Mouse (Mus musculus) WW6 (cell line): ENCODE results near the gene Klk11.
A peak's percentile ranks its signal among the peaks of the same experiment; 100 is the strongest.

Source experiments
- DNase-seq: peaks from one replicate; pipeline ENCODE4 v3.0.0-alpha.2; 2013; ENCODE audit warnings: low read depth, low spot score

Klk11 gene

GRCm38 (mm10) chr7:43774364-43774763 is at the start of gene Klk11:
TSS of gene Klk11 (plus strand) at chr7:43774604.
- DNase-seq, result no peak

- no peak for DNase-seq
Observed at GRCm38 (mm10) chr7:43747788-43748187, 26.6 kb upstream of the Klk11 start.

GRCm38 (mm10) chr7:43752806-43753205 is 21.6 kb upstream of the Klk11 start:
- no peak for DNase-seq

- no peak for DNase-seq
Observed at GRCm38 (mm10) chr7:43766484-43766883, 7.9 kb upstream of the Klk11 start.

GRCm38 (mm10) chr7:43768597-43768996 is 5.8 kb upstream of the Klk11 start, which contains the start of gene Klk12:
TSS of gene Klk12 (plus strand) at chr7:43768897.
- no peak for DNase-seq

- DNase-seq, result no peak
Observed at GRCm38 (mm10) chr7:43769636-43770035, 4.8 kb upstream of the Klk11 start.

- no peak for DNase-seq
Observed at GRCm38 (mm10) chr7:43770701-43771100, 3.7 kb upstream of the Klk11 start.

- DNase-seq, result no peak
Observed at GRCm38 (mm10) chr7:43771916-43772315, 2.5 kb upstream of the Klk11 start.

- DNase-seq, result no peak
Observed at GRCm38 (mm10) chr7:43772901-43773300, 1.5 kb upstream of the Klk11 start.

- no peak for DNase-seq
Observed at GRCm38 (mm10) chr7:43774802-43775201, 398 bp downstream of the Klk11 start.

- DNase-seq, result no peak
Observed at GRCm38 (mm10) chr7:43775311-43776057, 1.1 kb downstream of the Klk11 start.

GRCm38 (mm10) chr7:43776506-43776905 is 2.1 kb downstream of the Klk11 start:
- DNase-seq, result no peak

GRCm38 (mm10) chr7:43777423-43777822 is 3.0 kb downstream of the Klk11 start:
- no peak for DNase-seq

- DNase-seq, result no peak
Observed at GRCm38 (mm10) chr7:43778176-43778970, 4.0 kb downstream of the Klk11 start.

GRCm38 (mm10) chr7:43780241-43780640 is 5.8 kb downstream of the Klk11 start:
- no peak for DNase-seq

GRCm38 (mm10) chr7:43780746-43781145 is 6.3 kb downstream of the Klk11 start, which contains the start of gene Klk10:
TSS of gene Klk10 (plus strand) at chr7:43781035.
- no peak for DNase-seq

GRCm38 (mm10) chr7:43781541-43781940 is 7.1 kb downstream of the Klk11 start:
- no peak for DNase-seq

- DNase-seq, result peak; percentile 68
Observed at GRCm38 (mm10) chr7:43782275-43783265, 8.2 kb downstream of the Klk11 start.

GRCm38 (mm10) chr7:43785286-43785685 is 10.9 kb downstream of the Klk11 start:
- no peak for DNase-seq

GRCm38 (mm10) chr7:43788096-43788495 is 13.7 kb downstream of the Klk11 start:
- no peak for DNase-seq

- no peak for DNase-seq
Observed at GRCm38 (mm10) chr7:43789295-43789694, 14.9 kb downstream of the Klk11 start.

GRCm38 (mm10) chr7:43791591-43791990 is 17.2 kb downstream of the Klk11 start, which contains the start of gene Klk9:
TSS of gene Klk9 (plus strand) at chr7:43791891.
- DNase-seq, result no peak
